Mouse (Mus musculus) liver, embryonic 15.5 days (tissue): ENCODE measurements around the gene Tmem229a. TPM values are rescaled to one million over a fixed set of nuclear protein-coding genes. Genes with fewer than 3 reads are reported as not detected.

Source experiments
- ATAC-seq: fragments of 200-750 bp; cut with Nextera tagmentation; 2 replicates; pipeline ENCODE4 v1.8.0; 2017; ENCODE audit warnings: moderate number of reproducible peaks, mild to moderate bottlenecking, moderate library complexity; ENCODE audit not compliant: insufficient read depth
- H3K27ac ChIP-seq: fragments of 300-500 bp; sonication (generic); replicated peaks from 2 replicates; pipeline ENCODE4 v1.5.1; 2015; ENCODE audit warnings: mild to moderate bottlenecking, inconsistent platforms
- H3K27me3 ChIP-seq: fragments of 300-500 bp; sonication (generic); 2 replicates; pipeline ENCODE4 v1.6.1; 2015; ENCODE audit warnings: mild to moderate bottlenecking, inconsistent platforms
- H3K36me3 ChIP-seq: fragments of 300-500 bp; sonication (generic); replicated peaks from 2 replicates; pipeline ENCODE4 v1.6.1; 2015; ENCODE audit warnings: moderate library complexity, mild to moderate bottlenecking, inconsistent platforms
- H3K4me1 ChIP-seq: fragments of 300-500 bp; sonication (generic); replicated peaks from 2 replicates; pipeline ENCODE4 v1.6.1; 2015; ENCODE audit warnings: inconsistent platforms
- H3K4me2 ChIP-seq: fragments of 300-500 bp; sonication (generic); 2 replicates; pipeline ENCODE4 v1.6.1; 2015; ENCODE audit warnings: moderate library complexity, mild to moderate bottlenecking, inconsistent platforms
- H3K4me3 ChIP-seq: fragments of 300-500 bp; sonication (generic); replicated peaks from 2 replicates; pipeline ENCODE4 v1.5.1; 2015; ENCODE audit warnings: mild to moderate bottlenecking, inconsistent platforms
- H3K9ac ChIP-seq: fragments of 300-500 bp; sonication (generic); 2 replicates; pipeline ENCODE4 v1.6.1; 2015; ENCODE audit warnings: moderate library complexity, mild to moderate bottlenecking, inconsistent platforms
- H3K9me3 ChIP-seq: fragments of 300-500 bp; sonication (generic); replicated peaks from 2 replicates; pipeline ENCODE4 v1.6.1; 2016; ENCODE audit warnings: inconsistent platforms
- WGBS: fragments of 180-500 bp; shearing (Covaris S2); methylation state at CpG from one replicate; pipeline ENCODE4 v1.1.7; 2015; ENCODE audit warnings: mixed read lengths; ENCODE audit not compliant: insufficient replicate concordance; 5-methylcytosine and 5-hydroxymethylcytosine counted together
- polyA plus RNA-seq: library from polyadenylated mRNA; unstranded; fragments of >200 nt; fragmentation: Nextera tagmentation; extraction: Ambion mirVana; gene quantifications from 2 replicates; pipeline ENCODE4 v1.2.1, GENCODE M21; 2015

Gene Tmem229a
- polyA plus RNA-seq, 1 experiment from 2014 or later, result 0.16 TPM

- no peak overlapping the region for H3K4me2 ChIP-seq
- H3K9me3 ChIP-seq, result no peaks in the 10 kb centered on the region
- H3K4me3 ChIP-seq, result no peak overlapping the region
- H3K36me3 ChIP-seq, result no peaks in the 10 kb centered on the region
- no peak overlapping the region for H3K27ac ChIP-seq
- no peak overlapping the region for H3K9ac ChIP-seq
- H3K4me1 ChIP-seq, result peaks cover 8% of the 10 kb centered on the region; the same call in 1 of the 2 replicates
- peaks cover 29% of the 10 kb centered on the region for H3K27me3 ChIP-seq
- WGBS, result 59% methylated on average over 5 of the region's 5 CpGs
- ATAC-seq, result no peak
Measured at GRCm38 (mm10) chr6:24954126-24954525, 2.0 kb downstream of the Tmem229a start.

- Histone ChIP-seq H3K27ac (no peak overlapping the region), H3K4me2 (no peak overlapping the region), H3K4me1 (peaks cover 8% of the 10 kb centered on the region; the same call in 1 of the 2 replicates), H3K27me3 (peaks cover 29% of the 10 kb centered on the region), H3K9me3 (no peaks in the 10 kb centered on the region), H3K9ac (no peak overlapping the region), H3K4me3 (no peak overlapping the region), H3K36me3 (no peaks in the 10 kb centered on the region)
- WGBS, result 51% methylated on average over 5 of the region's 5 CpGs
- ATAC-seq, result no peak
Measured at GRCm38 (mm10) chr6:24952341-24952740, 3.8 kb downstream of the Tmem229a start.

DNA sequence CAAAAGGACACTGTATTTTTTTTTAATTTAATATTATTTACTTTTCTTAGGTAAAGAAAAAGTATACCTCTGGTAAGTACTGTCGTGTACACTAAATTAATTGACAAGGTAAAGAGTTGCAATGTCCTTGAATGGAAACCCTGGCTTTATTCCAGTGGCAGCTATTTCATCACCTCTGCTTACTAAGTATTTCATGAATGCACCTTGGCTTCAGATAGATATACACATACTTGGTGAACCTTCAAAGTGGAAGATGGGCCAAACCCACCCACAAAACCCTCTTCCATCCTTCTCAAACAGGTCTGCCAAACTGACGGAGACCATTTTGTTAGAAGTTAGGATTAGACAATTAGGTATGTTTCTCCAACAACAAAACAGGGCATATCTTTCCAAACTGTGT lies 5.4 kb downstream of the Tmem229a start:
- Histone ChIP-seq H3K4me1 (peaks cover 7% of the 10 kb centered on the region; the same call in 1 of the 2 replicates), H3K9me3 (no peaks in the 10 kb centered on the region), H3K4me3 (no peak overlapping the region), H3K27ac (no peak overlapping the region), H3K9ac (no peak overlapping the region), H3K4me2 (no peak overlapping the region), H3K27me3 (peaks cover 20% of the 10 kb centered on the region), H3K36me3 (no peaks in the 10 kb centered on the region)
- ATAC-seq, result no peak
- WGBS, result 60% methylated on average over 2 of the region's 2 CpGs

GRCm38 (mm10) chr6:24925076-24925785 lies 30.9 kb downstream of the Tmem229a start:
- Histone ChIP-seq H3K4me3 (no peak overlapping the region), H3K9me3 (no peaks in the 10 kb centered on the region), H3K27ac (no peak overlapping the region), H3K27me3 (no peaks in the 10 kb centered on the region), H3K4me1 (no peaks in the 10 kb centered on the region), H3K36me3 (no peaks in the 10 kb centered on the region), H3K4me2 (no peak overlapping the region), H3K9ac (no peak overlapping the region)
- 61% methylated on average over 11 of the region's 11 CpGs for WGBS
- ATAC-seq, result no peak

- Histone ChIP-seq H3K4me1 (no peaks in the 10 kb centered on the region), H3K9ac (no peak overlapping the region), H3K4me2 (no peak overlapping the region), H3K4me3 (no peak overlapping the region), H3K36me3 (no peaks in the 10 kb centered on the region), H3K27ac (no peak overlapping the region), H3K9me3 (no peaks in the 10 kb centered on the region), H3K27me3 (no peaks in the 10 kb centered on the region)
- ATAC-seq, result no peak
- WGBS, result 61% methylated on average over 2 of the region's 2 CpGs
Measured at GRCm38 (mm10) chr6:24913591-24913990, 42.5 kb downstream of the Tmem229a start.

DNA sequence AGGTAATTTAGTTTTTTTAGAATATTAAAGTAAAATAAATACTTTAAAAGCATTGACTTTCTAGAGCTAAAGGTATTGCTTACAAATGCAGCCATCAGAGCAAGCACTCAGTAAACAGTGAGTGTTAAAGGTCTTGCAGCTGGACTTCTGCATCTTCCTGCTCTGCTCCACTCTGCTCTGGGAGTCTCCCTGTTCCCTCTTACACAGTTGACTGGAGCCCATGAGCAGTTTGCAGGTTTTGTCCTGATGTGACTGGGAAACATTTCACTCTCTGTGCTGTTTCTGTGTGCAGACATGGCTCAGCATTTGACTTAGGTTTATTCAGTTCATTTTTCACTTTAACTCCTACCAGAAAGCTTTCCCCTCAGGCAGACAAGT lies 45.4 kb downstream of the Tmem229a start:
- ATAC-seq, result no peak
- no peaks in the 10 kb centered on the region for H3K27me3 ChIP-seq
- H3K36me3 ChIP-seq, result no peaks in the 10 kb centered on the region
- no peaks in the 10 kb centered on the region for H3K4me1 ChIP-seq
- no peak overlapping the region for H3K4me2 ChIP-seq
- H3K9ac ChIP-seq, result no peak overlapping the region
- H3K9me3 ChIP-seq, result no peaks in the 10 kb centered on the region
- no peak overlapping the region for H3K27ac ChIP-seq
- no peak overlapping the region for H3K4me3 ChIP-seq

DNA sequence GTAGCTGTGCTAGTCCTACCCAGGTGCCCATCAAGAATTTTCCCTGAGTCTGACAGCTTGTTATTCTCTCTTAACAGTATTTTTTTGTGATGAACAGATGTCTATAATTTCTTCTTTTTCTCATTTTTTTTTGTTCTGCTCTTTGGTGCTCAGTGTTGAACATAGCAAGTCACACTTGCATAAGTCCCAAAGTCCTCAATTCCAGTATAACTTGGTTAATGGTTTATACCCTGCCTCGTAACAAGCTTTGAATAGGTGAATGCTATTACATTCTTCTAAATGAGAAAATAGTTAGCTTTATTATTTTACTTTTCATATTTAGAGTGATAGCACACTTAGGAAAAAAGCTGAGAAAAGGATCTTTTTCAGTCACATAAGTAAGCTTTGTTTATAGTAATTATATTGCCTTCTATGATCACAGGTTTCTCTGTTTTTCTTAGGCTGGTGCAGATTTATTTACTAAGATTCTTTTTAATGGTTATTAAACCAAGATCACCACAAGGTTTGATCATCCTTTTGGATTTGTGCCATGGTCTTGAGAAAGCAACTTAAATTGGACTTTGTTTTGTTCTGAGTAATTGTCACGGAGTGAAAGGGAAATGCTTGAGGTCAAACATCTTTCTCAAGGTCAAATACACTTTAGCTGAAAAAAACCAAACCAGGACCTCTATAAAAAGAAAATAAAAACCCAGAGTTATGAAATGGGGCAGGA lies 45.9 kb downstream of the Tmem229a start:
- Histone ChIP-seq H3K4me1 (no peaks in the 10 kb centered on the region), H3K9me3 (no peaks in the 10 kb centered on the region), H3K4me3 (no peak overlapping the region), H3K27me3 (no peaks in the 10 kb centered on the region), H3K27ac (no peak overlapping the region), H3K4me2 (no peak overlapping the region), H3K9ac (no peak overlapping the region), H3K36me3 (no peaks in the 10 kb centered on the region)
- ATAC-seq, result no peak
- 40% methylated on average over 2 of the region's 2 CpGs for WGBS

DNA sequence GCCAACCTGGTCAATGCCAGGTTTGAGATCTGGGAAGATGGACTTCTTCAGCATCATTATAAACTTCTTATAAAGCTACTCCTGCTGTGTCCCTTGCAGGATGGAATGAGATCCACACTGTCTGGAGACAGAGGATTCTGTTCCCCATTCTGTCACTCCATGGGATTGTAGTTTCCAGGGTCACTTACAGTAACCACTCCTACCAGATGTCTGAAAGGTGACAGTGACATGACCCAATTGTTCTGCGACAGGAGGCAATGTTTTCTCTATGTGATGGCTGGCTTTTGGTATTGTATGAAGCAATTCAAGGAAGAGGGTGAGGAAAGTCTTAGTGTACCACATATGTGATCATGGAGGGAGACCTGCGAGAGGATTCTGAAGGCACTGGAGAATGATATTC lies 48.3 kb downstream of the Tmem229a start:
- Histone ChIP-seq H3K36me3 (no peaks in the 10 kb centered on the region), H3K27me3 (no peaks in the 10 kb centered on the region), H3K27ac (no peak overlapping the region), H3K9ac (no peak overlapping the region), H3K9me3 (no peaks in the 10 kb centered on the region), H3K4me2 (no peak overlapping the region), H3K4me1 (no peaks in the 10 kb centered on the region), H3K4me3 (no peak overlapping the region)
- no peak for ATAC-seq
- 54% methylated on average over 2 of the region's 2 CpGs for WGBS

- Histone ChIP-seq H3K4me1 (no peaks in the 10 kb centered on the region), H3K9me3 (no peaks in the 10 kb centered on the region), H3K27me3 (no peaks in the 10 kb centered on the region), H3K9ac (no peak overlapping the region), H3K36me3 (no peaks in the 10 kb centered on the region), H3K4me3 (no peak overlapping the region), H3K27ac (no peak overlapping the region), H3K4me2 (no peak overlapping the region)
- WGBS, result 48% methylated on average over 3 of the region's 3 CpGs
- ATAC-seq, result no peak
Measured at GRCm38 (mm10) chr6:24905101-24905500, 51.0 kb downstream of the Tmem229a start.

Other genes with a start within 250 kb of the Tmem229a start
- gene Hyal6, start 223.1 kb downstream of the Tmem229a start, polyA plus RNA-seq, result not detected in 2 replicates
- 0.03 TPM in 2 replicates for gene Hyal4, start 208.0 kb downstream of the Tmem229a start, polyA plus RNA-seq
- not detected in 2 replicates for gene Spam1, start 165.1 kb downstream of the Tmem229a start, polyA plus RNA-seq
- 0.06 and 0.15 TPM in 2 replicates for gene Hyal5, start 98.3 kb downstream of the Tmem229a start, polyA plus RNA-seq